Mouse (Mus musculus): ENCODE measurements at regions not wholly inside any gene's neighbourhood (a gene's known extent, or its start where the extent isn't known, plus 50 kb on each side); places are given as distances from the start of the nearest gene placed in this dataset.

DNA sequence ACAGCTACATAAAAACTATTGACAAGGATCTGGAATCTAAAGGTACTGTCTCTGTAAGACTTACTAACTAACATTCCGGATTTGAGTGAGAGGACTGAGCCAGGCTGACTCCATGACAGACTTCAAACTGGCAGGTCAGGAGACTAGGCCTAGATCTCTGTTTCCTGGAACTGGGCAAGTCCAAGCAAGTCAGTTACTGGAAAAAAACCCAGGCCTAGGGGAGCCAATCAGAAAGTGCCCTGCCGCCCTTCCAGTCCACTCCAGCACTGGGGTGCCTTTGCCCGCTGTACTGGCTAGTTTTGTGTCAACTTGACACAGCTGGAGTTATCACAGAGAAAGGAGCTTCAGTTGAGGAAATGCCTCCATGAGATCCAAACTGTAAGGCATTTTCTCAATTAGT, 219.6 kb upstream of the 4921530L21Rik start:
- DNase-seq (ENCODE audit: low read depth, low spot score), result peak; percentile 19
- Histone ChIP-seq H3K4me3 (ENCODE audit: insufficient read depth in 1 of 2, low read depth in 1 of 2, low read length in 2 of 2, poor library complexity in 1 of 2, severe bottlenecking in 1 of 2) (no peak overlapping the region), H3K9ac (ENCODE audit: insufficient read depth, low read depth, low read length, poor library complexity, severe bottlenecking) (no peak overlapping the region), H3K27ac (ENCODE audit: insufficient read depth, low read depth, low read length, poor library complexity, severe bottlenecking) (peak overlapping the region; percentile 49), H3K9me3 (ENCODE audit: control insufficient read depth, insufficient read depth, low read depth, low read length) (no peaks in the 10 kb centered on the region), H3K36me3 (ENCODE audit: control insufficient read depth, insufficient read depth, low read length, poor library complexity, severe bottlenecking) (peaks cover 2% of the 10 kb centered on the region; the same call in 1 of the 2 replicates), H3K4me1 (ENCODE audit: control insufficient read depth in 2 of 2, insufficient read depth in 2 of 2, low read length in 2 of 2, poor library complexity in 1 of 2) (peaks cover 0 to 6% of the 10 kb centered on the region in 2 experiments; a peak in 2 of 4 replicates)
- in situ Hi-C loops (cut with MboI; ENCODE audit: low sequenced_read_pairs in 2 of 2, unreplicated experiment in 2 of 2), result no loop called here
- no peak for TF ChIP-seq ZC3H11A (IDR thresholded peaks at IDR 0.05; ENCODE audit: borderline replicate concordance, low read depth, low read length)
- TF ChIP-seq ZNF384 (IDR thresholded peaks at IDR 0.05; ENCODE audit: low read depth, low read length), result no peak
- TF ChIP-seq MAFK (IDR thresholded peaks at IDR 0.05; ENCODE audit: insufficient read depth, low read depth, low read length), result no peak
- no peak for TF ChIP-seq CHD2 (IDR thresholded peaks at IDR 0.05; ENCODE audit: low read depth, low read length)
- no peak for TF ChIP-seq HCFC1 (IDR thresholded peaks at IDR 0.05; ENCODE audit: borderline replicate concordance, insufficient read depth, low read length)

DNA sequence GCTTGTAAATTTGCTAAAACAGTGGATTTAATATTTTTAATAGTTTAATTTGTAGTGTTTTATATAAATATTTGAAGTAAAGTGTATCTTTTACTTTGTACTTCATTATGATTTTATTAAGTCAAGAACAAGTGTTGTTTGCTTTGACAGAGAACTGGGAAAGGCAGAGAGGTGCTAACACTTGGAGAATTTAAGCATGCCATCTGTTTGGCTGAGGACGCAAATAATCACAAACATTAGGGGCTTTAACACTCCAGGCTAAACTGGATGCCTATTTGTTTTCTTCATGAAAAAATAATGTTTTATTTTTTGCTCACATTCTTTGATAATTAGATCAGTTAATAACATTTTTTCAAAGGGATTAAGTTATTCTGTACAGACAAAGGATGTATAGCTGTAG, 193.6 kb upstream of the 4921530L21Rik start:
- Histone ChIP-seq H3K9ac (ENCODE audit: insufficient read depth, low read depth, low read length, poor library complexity, severe bottlenecking) (no peak overlapping the region), H3K4me3 (ENCODE audit: insufficient read depth in 1 of 2, low read depth in 1 of 2, low read length in 2 of 2, poor library complexity in 1 of 2, severe bottlenecking in 1 of 2) (no peak overlapping the region)
- DNase-seq (ENCODE audit: low read depth, low spot score), result no peak

DNA sequence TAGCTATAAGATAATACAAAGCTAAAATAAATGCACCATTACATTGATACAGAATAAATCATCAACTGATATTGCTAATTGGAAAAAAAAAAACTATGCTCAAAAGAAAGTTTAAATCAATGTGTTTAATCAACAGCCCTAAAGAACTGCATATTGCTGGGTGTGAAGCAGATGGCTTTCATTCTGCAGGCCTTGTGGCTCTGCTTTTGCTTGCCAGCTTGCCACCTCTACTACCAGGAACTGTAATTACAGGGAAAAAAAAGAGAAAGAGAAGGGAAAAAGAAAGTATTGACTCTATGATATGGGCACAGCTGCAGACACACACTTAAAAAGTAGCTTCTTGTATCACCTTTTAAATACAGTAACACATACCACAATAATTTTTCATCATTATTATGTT, 192.4 kb upstream of the 4921530L21Rik start:
- Histone ChIP-seq H3K36me3 (ENCODE audit: control insufficient read depth, insufficient read depth, low read length, poor library complexity, severe bottlenecking) (no peaks in the 10 kb centered on the region), H3K27ac (ENCODE audit: insufficient read depth, low read depth, low read length, poor library complexity, severe bottlenecking) (no peak overlapping the region), H3K4me3 (ENCODE audit: insufficient read depth in 1 of 2, low read depth in 1 of 2, low read length in 2 of 2, poor library complexity in 1 of 2, severe bottlenecking in 1 of 2) (no peak overlapping the region), H3K9ac (ENCODE audit: insufficient read depth, low read depth, low read length, poor library complexity, severe bottlenecking) (no peak overlapping the region), H3K9me3 (ENCODE audit: control insufficient read depth, insufficient read depth, low read depth, low read length) (no peaks in the 10 kb centered on the region), H3K4me1 (ENCODE audit: control insufficient read depth in 2 of 2, insufficient read depth in 2 of 2, low read length in 2 of 2, poor library complexity in 1 of 2) (no peaks in the 10 kb centered on the region)
- in situ Hi-C loops (cut with MboI; ENCODE audit: low sequenced_read_pairs in 2 of 2, unreplicated experiment in 2 of 2), result no loop called here
- TF ChIP-seq HCFC1 (IDR thresholded peaks at IDR 0.05; ENCODE audit: borderline replicate concordance, insufficient read depth, low read length) (no peak), CHD2 (IDR thresholded peaks at IDR 0.05; ENCODE audit: low read depth, low read length) (no peak), ZC3H11A (IDR thresholded peaks at IDR 0.05; ENCODE audit: borderline replicate concordance, low read depth, low read length) (no peak), MAFK (IDR thresholded peaks at IDR 0.05; ENCODE audit: insufficient read depth, low read depth, low read length) (no peak), ZNF384 (IDR thresholded peaks at IDR 0.05; ENCODE audit: low read depth, low read length) (no peak)
- no peak for DNase-seq (ENCODE audit: low read depth, low spot score)

More for the DNA sequence above, 193.6 kb upstream of the 4921530L21Rik start:
- Histone ChIP-seq H3K27ac (ENCODE audit: insufficient read depth, low read depth, low read length, poor library complexity, severe bottlenecking) (no peak overlapping the region), H3K36me3 (ENCODE audit: control insufficient read depth, insufficient read depth, low read length, poor library complexity, severe bottlenecking) (no peaks in the 10 kb centered on the region), H3K9me3 (ENCODE audit: control insufficient read depth, insufficient read depth, low read depth, low read length) (no peaks in the 10 kb centered on the region), H3K4me1 (ENCODE audit: control insufficient read depth in 2 of 2, insufficient read depth in 2 of 2, low read length in 2 of 2, poor library complexity in 1 of 2) (no peaks in the 10 kb centered on the region)
- in situ Hi-C loops (cut with MboI; ENCODE audit: low sequenced_read_pairs in 2 of 2, unreplicated experiment in 2 of 2), result no loop called here
- no peak for TF ChIP-seq CHD2 (IDR thresholded peaks at IDR 0.05; ENCODE audit: low read depth, low read length)
- no peak for TF ChIP-seq HCFC1 (IDR thresholded peaks at IDR 0.05; ENCODE audit: borderline replicate concordance, insufficient read depth, low read length)
- TF ChIP-seq MAFK (IDR thresholded peaks at IDR 0.05; ENCODE audit: insufficient read depth, low read depth, low read length), result no peak
- no peak for TF ChIP-seq ZNF384 (IDR thresholded peaks at IDR 0.05; ENCODE audit: low read depth, low read length)
- TF ChIP-seq ZC3H11A (IDR thresholded peaks at IDR 0.05; ENCODE audit: borderline replicate concordance, low read depth, low read length), result no peak

DNA sequence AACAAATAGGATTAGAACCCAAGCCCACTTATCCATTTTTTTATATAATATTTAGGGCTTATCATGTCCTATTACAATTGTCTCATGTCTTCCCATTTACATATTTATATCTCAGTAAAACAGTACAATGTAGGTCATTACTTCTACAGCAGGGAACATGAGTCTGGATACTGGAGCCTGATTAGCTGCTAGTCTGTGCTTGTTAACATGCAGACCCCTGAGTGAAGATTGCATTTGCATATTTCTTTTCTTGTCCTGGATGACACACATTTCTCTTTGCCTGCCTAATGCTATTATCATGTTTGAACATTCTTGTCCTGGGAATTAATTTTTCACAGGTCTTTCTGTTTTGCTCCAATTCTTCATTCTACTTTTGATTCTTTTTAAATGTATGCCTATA, 155.0 kb upstream of the 4921530L21Rik start:
- Histone ChIP-seq H3K27ac (ENCODE audit: insufficient read depth, low read depth, low read length, poor library complexity, severe bottlenecking) (no peak overlapping the region), H3K9ac (ENCODE audit: insufficient read depth, low read depth, low read length, poor library complexity, severe bottlenecking) (no peak overlapping the region), H3K4me1 (ENCODE audit: control insufficient read depth in 2 of 2, insufficient read depth in 2 of 2, low read length in 2 of 2, poor library complexity in 1 of 2) (no peaks in the 10 kb centered on the region), H3K9me3 (ENCODE audit: control insufficient read depth, insufficient read depth, low read depth, low read length) (no peaks in the 10 kb centered on the region), H3K36me3 (ENCODE audit: control insufficient read depth, insufficient read depth, low read length, poor library complexity, severe bottlenecking) (no peaks in the 10 kb centered on the region), H3K4me3 (ENCODE audit: insufficient read depth in 1 of 2, low read depth in 1 of 2, low read length in 2 of 2, poor library complexity in 1 of 2, severe bottlenecking in 1 of 2) (no peak overlapping the region)
- no peak for DNase-seq (ENCODE audit: low read depth, low spot score)
- in situ Hi-C loops (cut with MboI; ENCODE audit: low sequenced_read_pairs in 2 of 2, unreplicated experiment in 2 of 2), result no loop called here
- TF ChIP-seq ZNF384 (IDR thresholded peaks at IDR 0.05; ENCODE audit: low read depth, low read length) (no peak), ZC3H11A (IDR thresholded peaks at IDR 0.05; ENCODE audit: borderline replicate concordance, low read depth, low read length) (no peak), HCFC1 (IDR thresholded peaks at IDR 0.05; ENCODE audit: borderline replicate concordance, insufficient read depth, low read length) (no peak), MAFK (IDR thresholded peaks at IDR 0.05; ENCODE audit: insufficient read depth, low read depth, low read length) (no peak), CHD2 (IDR thresholded peaks at IDR 0.05; ENCODE audit: low read depth, low read length) (no peak)

DNA sequence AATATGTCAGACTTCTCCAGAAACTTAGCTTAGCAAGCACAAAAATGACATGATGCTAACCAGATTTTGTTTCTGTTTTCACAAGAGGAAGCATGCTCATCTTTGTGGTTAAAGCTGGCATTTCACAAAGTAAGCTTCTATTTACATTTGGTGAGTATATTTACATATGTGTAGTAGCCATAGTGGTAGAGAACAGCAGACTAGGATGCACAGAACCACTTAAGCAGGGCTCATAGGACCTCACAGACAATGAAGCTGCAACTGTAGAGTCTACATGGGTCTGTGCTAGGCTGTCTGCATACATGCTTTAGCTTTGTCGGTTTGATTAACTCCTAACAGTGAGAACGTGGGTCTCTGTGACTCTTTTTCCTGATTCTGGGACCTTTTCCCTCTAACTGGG, 105.3 kb upstream of the 4921530L21Rik start:
- DNase-seq (ENCODE audit: low read depth, low spot score), result no peak
- Histone ChIP-seq H3K9ac (ENCODE audit: insufficient read depth, low read depth, low read length, poor library complexity, severe bottlenecking) (no peak overlapping the region), H3K27ac (ENCODE audit: insufficient read depth, low read depth, low read length, poor library complexity, severe bottlenecking) (no peak overlapping the region), H3K9me3 (ENCODE audit: control insufficient read depth, insufficient read depth, low read depth, low read length) (no peaks in the 10 kb centered on the region), H3K36me3 (ENCODE audit: control insufficient read depth, insufficient read depth, low read length, poor library complexity, severe bottlenecking) (no peaks in the 10 kb centered on the region), H3K4me1 (ENCODE audit: control insufficient read depth in 2 of 2, insufficient read depth in 2 of 2, low read length in 2 of 2, poor library complexity in 1 of 2) (no peaks in the 10 kb centered on the region), H3K4me3 (ENCODE audit: insufficient read depth in 1 of 2, low read depth in 1 of 2, low read length in 2 of 2, poor library complexity in 1 of 2, severe bottlenecking in 1 of 2) (no peak overlapping the region)
- no peak for TF ChIP-seq ZNF384 (IDR thresholded peaks at IDR 0.05; ENCODE audit: low read depth, low read length)
- no peak for TF ChIP-seq HCFC1 (IDR thresholded peaks at IDR 0.05; ENCODE audit: borderline replicate concordance, insufficient read depth, low read length)
- TF ChIP-seq ZC3H11A (IDR thresholded peaks at IDR 0.05; ENCODE audit: borderline replicate concordance, low read depth, low read length), result no peak
- TF ChIP-seq MAFK (IDR thresholded peaks at IDR 0.05; ENCODE audit: insufficient read depth, low read depth, low read length), result no peak
- no peak for TF ChIP-seq CHD2 (IDR thresholded peaks at IDR 0.05; ENCODE audit: low read depth, low read length)
- in situ Hi-C loops (cut with MboI; ENCODE audit: low sequenced_read_pairs in 2 of 2, unreplicated experiment in 2 of 2), result no loop called here

Measured in ES-E14 (cell line).